Mouse (Mus musculus) granulocyte monocyte progenitor cell, adult 5-6 weeks (primary cell): Measurements from ENCODE around the gene Nup43. TPM values are rescaled to one million over a fixed set of nuclear protein-coding genes. Genes with fewer than 3 reads are reported as not detected.
A peak's percentile ranks its signal among the peaks of the same experiment; 100 is the strongest.
"Not testable (repeated sequence)": the region's sequence is repeated elsewhere in the genome, so short reads cannot be mapped to it uniquely, and the experiment has no call there.

Experiments
- ATAC-seq: replicated peaks from 2 replicates; pipeline ENCODE4 v1.8.0; 2016; ENCODE audit warnings: mild to moderate bottlenecking, moderate TSS enrichment, inconsistent platforms; ENCODE audit not compliant: poor library complexity, severe bottlenecking
- total RNA-seq, 2 experiments: library from RNA; stranded (forward) in 1 of 2; stranded (reverse) in 1 of 2; fragments of 200-712, 200-1000 nt in 1 of 2; fragments of >200 nt in 1 of 2; fragmentation: Nextera tagmentation in 1 of 2; gene quantifications; 2 replicates each; pipeline ENCODE4 v1.2.3; 2014 to 2017

Gene Nup43
- total RNA-seq (2014; fragmentation: Nextera tagmentation) (18.7 and 40.1 TPM in 2 replicates), total RNA-seq (2017) (26.2 and 27.2 TPM in 2 replicates)

DNA sequence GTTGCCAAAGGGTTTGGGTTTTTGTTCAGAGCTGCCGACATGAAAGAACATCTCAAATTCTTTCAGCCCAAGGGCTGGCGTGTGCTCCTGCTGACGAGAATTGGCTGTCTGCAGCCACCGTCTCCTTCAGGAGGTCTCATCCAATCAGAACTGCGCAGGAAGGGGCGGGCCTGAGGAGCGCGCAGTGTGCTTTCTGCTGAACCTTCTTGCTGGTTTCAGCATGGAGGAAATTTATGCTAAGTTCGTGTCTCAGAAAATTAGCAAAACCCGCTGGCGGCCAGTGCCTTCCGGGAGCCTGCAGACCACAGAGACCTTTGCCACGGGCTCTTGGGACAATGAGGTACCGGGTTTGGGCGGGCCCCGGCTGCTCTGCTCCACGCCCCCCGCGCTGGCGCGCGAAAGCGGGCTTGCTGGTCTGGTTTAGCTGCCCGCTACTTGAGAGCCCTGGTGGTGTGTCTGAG, at the start of gene Nup43:
Gene Nup43, plus strand, starts transcription at position 162 of the 461 bp plus-strand sequence.
- peak; percentile 62 for ATAC-seq

DNA sequence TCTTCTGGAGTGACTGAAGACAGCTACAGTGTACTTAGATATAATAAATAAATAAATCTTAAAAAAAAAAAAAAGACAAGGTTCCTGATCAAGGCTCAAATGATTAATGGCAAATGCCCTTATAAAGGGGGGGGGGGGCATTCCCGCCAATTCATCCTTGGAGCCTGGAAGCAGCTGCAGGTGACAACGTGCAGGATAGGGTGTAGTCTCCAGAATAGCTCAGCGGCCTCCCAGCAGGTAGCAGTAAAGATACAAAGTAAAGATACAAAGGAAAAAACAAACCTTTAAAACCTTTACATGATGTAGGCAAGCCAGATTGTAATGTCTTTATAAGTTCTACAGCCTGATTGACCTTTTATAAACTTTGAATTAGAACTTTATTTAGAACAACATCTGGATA, 49.7 kb upstream of the Nup43 start:
- ATAC-seq: not testable (repeated sequence)

DNA sequence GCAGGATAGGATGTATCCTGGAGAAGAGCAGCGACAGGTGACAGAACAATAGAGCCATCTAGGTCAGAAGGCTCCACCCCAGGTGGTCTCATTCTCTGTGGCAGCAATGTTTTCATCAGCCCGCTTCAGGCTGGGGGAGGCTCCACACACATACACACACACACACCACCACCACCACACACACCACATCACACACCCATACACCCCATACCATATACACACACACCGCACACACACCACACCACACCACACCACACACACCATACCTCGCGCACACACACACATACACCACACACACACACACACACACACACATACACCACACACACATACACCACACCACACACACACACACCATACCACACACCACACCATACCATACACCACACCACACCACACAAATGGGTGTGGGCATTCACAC, 47.5 kb upstream of the Nup43 start:
- ATAC-seq: no peak

DNA sequence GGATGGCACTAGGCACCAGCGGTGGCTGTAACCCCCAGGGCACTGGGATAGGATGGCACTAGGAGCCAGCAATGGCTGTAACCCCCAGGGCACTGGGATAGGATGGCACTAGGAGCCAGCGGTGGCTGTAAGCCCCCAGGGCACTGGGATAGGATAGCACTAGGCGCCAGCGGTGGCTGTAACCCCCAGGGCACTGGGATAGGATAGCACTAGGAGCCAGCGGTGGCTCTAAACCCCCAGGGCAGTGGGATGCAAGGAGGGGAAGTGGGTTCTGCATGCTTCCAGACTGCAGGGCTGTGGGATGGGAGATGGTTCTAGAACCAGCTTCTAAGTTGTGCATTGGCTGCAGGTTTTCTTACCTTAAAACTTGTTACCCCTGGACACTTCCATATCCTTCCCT, 46.6 kb upstream of the Nup43 start:
- no peak for ATAC-seq

DNA sequence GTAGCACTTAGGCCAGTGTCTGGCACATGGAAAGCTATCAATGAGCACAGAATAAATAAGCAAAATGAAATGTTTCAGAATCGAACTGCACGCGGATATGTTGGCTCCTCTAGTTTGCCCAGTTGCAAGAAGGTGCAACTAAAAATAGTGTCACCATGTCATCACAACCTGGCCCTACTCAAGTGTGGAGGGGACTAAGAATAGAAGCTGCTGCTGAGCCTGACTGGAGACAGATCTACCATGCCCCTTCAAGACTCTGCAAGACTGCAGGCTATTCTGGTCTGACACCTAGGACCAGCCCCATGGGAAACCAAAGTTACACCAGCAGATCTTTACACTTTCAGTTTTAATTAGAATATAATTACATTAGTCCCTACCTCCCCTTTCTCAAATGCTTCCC, 44.9 kb upstream of the Nup43 start:
- no peak for ATAC-seq

DNA sequence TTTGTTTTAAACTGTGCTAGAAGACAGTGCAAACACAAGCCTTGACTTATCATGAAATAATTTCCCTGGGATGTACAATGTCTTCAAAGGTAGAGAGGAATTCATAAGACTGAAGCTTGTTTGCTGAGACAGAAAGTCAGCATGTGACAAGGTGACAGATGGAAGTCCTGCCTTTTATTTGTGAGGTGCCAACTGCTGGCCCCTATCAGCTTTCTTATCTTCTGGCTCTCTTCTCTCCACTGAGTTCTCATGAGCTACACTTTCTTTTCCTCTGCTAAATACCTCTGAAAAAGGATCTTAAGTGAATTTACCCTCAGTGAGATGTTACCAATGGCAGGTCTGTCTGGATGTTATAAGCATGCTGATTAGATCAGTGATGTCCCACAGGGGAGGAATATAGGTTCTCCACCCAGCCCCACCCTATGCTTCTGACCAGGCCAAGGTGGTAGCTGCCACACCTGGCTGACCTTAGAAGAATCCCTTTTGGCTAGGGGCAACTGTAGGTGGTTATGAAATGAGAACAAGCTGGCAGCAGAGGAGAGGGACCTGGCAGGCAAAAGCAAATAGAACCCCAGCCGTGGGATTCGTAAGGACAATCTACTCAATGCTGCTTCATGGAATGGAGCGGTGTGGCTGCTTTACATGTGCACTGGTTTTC, 43.3 kb upstream of the Nup43 start:
- no peak for ATAC-seq

DNA sequence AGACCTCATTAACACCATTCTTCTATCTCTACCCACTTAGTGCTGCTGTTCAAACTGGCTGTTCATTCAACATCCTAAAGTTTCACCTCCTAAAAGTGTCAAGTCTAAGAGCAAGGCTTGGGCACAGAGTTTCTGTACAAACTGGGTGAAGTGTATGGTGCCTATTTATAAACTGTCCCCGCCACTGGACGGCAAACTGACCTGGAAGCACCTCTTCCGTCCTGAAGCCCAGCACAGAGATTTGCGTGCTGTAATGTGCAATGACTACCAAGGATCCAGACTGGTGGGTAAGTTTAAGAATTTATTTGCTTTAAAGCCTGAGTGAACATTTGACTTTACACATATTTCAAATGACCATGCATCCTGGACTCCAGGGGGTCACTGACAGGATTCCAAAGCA, 38.2 kb upstream of the Nup43 start:
- ATAC-seq: no peak

DNA sequence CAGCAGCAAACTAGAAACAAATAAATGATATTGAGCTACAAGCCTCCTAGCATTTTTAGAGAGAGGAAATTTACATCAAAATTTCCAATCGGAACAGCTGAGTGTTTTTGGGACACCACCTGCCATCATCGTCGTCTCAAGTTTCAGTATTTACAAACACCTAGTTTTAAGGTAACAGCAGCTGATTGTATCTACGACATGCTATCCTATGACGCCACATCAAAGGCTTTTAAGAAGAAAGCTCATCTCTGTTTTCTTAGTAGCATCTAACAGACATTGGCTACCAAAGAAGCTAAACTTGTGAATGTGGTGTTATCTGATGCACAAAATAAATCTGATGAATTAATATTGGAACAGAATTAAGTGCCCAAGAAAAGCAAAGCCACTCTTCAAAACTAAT, 37.0 kb upstream of the Nup43 start:
- no peak for ATAC-seq

DNA sequence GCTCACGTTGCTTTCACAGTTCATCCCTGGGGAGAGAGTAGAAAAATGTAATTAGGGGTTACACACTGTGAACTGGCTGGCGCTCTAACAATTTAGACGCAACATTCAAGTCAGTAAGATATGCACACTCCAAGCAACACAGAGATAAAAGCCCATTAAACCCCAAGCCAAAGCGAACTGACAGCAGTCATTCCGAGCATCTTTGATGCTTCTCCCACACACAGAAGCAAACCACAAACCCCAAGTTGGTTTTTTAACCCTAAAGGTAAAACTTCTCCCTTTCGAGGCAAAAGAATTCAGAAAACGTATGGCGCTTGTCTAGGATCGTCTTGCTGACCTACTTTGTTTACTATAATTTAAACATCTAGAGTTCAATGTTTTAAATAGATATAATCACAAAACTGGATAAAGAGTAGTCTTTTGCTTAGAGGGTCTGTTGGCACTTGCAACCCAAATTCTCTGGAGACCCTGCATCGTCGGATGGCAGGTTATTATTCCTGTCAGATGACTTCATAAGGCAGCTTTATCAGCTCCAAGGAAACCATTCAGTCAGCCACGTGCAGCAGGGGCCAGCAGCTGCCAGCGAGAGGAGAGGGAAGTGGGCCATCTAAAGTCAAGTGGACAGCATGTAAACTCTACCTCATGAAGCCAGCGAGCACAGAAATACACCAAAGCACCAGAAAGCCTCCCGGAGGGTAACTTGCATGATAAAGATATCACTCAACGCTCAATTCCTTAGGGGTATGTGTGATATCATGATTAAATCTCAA, 36.2 kb upstream of the Nup43 start:
- ATAC-seq: no peak

DNA sequence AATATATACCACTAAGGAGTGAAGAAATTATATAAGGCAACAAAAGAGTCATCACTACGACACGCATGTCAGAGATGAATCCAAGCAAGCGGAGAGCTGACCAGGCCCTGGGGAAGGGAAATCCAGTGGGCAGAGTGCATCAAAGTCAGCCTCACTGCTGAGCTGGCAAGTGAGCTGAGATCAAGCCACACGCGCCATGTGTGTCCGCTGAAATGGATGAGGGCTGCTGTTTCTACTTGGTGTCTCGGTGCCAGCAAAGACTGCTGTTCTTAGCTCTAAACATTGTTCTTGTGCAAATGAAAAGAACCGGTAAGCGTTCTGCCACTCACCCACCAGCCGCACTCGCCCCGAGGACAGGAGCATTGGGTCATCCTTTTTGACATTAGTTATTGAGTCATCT, 26.9 kb upstream of the Nup43 start:
- no peak for ATAC-seq

DNA sequence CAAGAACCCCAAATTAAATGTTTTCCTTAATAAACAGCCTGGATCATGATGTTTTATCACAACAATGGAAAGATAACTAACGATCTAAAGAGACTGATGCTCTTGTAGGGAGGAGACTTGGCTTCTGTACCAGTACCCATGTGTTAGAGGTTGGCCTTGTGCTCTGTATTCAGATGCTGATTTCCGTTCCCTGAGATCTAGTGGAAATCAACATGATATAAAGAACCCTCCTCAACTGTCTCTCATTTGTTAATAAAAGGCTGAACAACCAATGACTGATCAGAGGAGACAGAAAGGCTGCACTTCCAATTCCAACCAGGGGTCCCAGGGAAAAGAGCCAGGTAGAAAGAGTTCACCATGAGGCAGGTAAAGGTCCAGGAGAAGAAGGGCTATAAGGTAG, 21.4 kb upstream of the Nup43 start:
- no peak for ATAC-seq

DNA sequence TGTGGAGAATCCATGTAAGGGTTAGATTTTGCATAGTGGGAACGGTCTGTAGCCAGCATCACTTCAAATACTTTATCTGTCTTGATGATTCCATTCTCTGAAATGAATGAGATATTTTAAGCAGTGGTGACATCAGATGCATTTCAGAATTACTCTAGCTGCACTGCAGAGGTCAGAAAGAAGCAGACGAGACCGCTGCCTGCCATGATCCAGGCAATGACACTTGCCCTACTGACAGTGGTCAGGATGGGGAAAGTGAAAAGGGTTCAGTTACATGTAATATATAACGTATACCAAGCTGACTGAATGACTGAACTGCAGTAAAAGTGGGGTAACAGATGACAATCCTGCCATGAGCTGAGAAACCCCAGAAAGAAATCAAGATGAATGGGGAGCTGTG, 18.2 kb upstream of the Nup43 start:
- no peak for ATAC-seq

DNA sequence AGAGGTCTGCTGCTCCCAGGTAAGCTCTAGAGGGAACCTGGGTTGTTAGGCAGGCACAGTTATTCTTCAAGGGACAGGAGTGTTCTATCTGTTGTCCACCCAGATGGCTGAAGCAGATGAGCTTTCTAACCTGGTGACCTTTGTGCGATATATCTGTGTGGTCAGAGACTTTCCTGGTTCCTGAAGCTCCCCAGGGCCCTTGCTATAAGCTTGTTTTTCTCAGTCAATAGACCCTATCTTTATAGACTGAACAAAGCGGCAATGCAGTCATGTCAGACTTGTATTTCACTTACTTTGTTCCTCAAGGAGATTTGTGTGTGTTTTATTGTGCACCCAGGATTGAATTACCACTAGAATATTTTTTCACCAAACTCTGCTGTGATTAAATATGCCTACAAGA, 16.2 kb upstream of the Nup43 start:
- no peak for ATAC-seq

DNA sequence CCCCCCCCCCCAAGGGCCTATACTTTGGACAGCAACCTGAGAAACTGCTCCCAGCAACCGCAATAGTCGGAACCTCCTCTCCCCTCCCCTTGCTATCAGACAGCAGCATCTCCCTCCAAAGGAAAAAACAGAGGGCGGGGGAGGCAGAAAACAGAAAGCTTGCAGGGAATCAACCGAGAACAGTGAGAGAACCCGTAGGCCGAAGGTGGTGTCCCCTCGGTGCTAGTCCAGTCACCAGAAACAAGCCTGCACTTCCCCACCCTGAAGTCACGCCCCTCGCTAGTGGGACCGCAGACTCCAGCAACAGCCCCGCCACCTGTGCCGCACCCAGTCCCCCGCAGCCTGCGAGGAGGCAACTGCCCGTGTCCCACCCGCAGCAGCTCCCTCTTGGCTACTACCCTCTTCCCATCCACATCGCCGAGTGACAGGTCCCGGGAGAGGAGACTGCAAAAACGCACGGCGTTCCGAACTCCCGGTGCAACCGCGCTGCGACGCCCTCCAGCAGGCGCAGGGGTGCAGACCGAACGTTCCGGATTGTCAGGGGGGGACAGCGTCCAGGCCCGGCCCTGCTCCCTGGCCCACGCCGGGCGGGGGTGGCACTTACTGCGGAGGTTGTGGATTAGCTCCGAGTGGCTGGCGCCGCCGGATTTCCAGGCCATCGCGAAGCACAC, 4.7 kb upstream of the Nup43 start:
- peak; percentile 62 for ATAC-seq

DNA sequence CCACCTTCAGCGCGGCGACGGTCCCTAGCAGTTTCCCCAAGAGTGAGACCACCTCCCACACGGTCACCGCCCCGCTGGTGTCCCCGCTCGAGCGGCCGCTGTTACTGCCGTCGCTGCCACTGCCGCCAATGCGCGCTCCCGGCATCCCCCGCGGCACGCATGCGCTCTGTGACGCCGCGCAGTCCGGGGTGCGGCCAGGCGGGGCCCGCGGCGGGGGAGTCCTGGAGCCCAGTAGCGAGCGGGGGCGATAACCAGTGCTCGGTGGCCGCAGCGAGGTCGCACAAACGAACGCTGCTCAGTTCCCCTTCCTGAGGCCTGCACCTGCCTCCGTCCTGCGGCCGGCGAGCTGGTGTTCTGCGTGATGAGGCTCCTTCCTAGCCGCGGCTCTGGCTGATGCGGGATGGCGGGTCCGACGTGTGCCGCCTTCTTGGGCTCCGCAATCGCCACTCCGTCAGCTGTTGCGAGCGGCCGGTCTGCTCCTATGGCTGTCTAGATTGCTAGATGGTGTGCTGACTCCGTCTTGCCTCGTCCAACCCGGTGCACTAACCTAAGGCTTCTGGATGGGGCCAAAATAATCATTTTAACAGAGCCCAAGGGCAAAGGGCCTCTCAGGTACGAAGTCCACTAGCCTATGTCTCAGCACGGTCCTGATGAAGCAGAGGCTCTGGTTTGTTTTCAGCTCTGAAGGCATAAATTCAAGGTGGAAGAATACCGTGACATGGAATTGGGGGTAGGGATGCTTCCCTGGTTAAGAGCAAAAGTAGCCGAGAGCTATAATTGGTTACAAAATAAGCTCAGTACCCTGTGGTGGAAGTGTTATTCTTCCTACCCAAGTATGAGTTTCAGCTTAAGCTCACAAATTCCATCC, 3.9 kb upstream of the Nup43 start:
- ATAC-seq: peak; percentile 61

DNA sequence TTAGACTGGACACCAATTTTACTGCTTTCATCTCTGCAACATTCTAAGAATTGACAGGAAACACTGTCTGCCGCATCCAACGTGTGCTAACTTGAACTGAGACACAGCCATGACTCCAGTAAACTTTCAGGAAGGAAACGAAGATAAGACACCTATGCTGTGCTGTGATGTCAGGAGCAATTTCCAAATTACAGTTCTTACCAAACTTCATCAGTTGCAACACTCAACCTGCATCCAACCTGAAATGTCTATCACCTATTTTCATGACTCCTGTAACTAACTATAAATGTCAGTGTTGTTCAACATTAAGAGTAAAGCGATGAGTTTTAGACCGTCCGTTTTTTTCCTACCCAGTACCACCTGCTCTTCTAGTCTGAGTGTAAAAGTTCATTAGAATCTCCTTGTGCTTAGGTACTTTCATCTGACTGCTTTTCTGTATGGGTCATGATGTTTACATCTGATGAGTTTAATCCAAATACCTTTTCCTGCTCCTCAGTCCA, 3.2 kb upstream of the Nup43 start:
- ATAC-seq: 0 out of 2 replicates have a peak, but pooled peaks have one; percentile 8

DNA sequence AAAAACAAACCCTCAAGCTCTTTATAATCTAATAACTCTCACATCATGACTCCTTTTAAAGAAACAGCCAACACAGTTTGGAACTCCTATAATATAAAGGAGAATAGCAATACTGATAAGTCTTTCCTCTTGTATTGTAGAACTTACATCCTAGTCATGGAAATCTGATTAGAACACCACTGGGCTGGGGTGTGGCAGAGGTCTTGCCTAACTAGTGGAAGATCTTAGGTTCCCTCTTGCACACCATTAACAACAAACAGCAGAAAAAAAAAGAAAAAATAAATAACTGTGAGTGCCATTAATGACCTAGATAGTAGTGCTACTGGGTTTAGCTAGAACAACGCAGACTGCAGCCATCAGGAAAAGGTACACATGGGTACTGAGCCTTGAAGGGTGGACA, 2.4 kb upstream of the Nup43 start:
- ATAC-seq: no peak

DNA sequence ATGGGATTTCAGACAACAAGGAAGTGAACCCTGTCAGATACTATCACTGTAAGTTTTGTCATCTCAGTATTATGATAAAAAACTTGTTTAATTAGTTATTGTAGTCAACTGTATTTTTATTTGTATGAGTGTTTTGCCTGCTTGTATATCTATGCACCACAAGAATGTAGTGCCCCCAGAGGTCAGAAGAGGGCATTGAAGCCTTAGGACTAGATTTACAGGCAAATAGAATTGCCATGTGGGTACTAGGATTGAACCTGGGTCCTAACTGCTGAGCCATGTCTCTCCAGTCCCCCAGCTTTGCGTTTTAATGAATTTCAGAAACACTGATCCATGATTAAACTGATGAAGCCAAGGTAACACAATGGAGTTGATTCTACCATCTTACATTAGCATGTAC, 6.4 kb downstream of the Nup43 start:
- ATAC-seq: peak; percentile 96

DNA sequence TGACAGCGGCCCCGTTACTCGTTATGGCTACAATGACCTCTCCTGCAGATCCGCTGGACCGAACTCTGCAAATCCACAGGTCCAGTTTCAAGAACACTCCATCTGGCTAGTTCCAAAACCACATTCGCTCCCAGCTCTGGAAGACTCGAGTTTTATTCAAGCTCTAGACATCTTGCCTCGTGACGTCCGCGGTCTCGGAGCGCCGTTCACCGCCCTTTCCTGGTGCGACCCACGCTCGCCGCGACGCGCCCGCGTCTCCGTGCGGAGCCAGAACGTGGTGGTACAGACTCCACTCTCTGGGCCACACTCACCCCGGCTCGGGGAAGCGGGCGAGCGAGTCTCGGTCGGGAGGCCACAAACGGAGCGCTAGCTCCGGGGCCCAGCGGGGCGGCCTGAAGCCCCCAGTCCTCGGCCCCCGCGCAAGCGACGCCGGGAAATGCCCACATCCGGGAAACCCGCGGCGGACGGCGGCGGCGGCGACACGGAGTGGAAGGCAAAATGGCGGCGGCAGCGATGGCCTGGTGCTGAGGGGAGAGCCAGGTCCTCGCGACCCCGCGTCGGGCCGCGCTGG, 13.5 kb downstream of the Nup43 start, which contains the start of the genes Pcmt1 and Lats1:
Gene Pcmt1, minus strand, starts transcription at position 406 of the 571 bp plus-strand sequence.
Gene Lats1, plus strand, starts transcription at position 484 of the 571 bp plus-strand sequence.
- peak; percentile 78 for ATAC-seq
